Comparison of ENCODE assay signal across 24 mouse cellular contexts in genomic region chr9:88709304-88709703, GRCm38 (mm10). TPM values are rescaled to one million over a fixed set of nuclear protein-coding genes. Genes with fewer than 3 reads are reported as not detected.
DNase-seq lines count a peak whose midpoint lies in the region; ATAC-seq and TF ChIP-seq lines count a peak whose summit lies in the region.
"Had no signal": no experiment of that assay in that cellular context is flagged by ENCODE, and none has a peak within 500 bp of the region (broad histone marks: within the 10 kb centered on the region; RNA-seq: fewer than 3 reads in every experiment).

No protein-coding gene starts in this region.

- peak; percentile 27 for ATAC-seq in megakaryocyte, adult 5-6 weeks (ENCODE audit: poor library complexity, severe bottlenecking)
- ATAC-seq: forebrain, embryonic 13.5 days; forebrain, embryonic 16.5 days; hindbrain, embryonic 16.5 days had no signal

- no peak for TF ChIP-seq POLR2A in liver, adult 2 months (IDR thresholded peaks at IDR 0.05; ENCODE audit: extremely low read depth, insufficient read depth, low read length)
- TF ChIP-seq POLR2A in bone marrow macrophage, adult 2 months (IDR thresholded peaks at IDR 0.05; ENCODE audit: borderline replicate concordance, low read depth, low read length): no peak

- peaks cover 2% of the 10 kb centered on the region; the same call in 1 of the 2 replicates for H3K79me2 ChIP-seq in liver, adult 2 months (ENCODE audit: control insufficient read depth, insufficient read depth, low read length)

- 87% methylated on average over 6 of the region's 6 CpGs for WGBS in liver, adult 2 months

- H3K27ac ChIP-seq in liver, adult 2 months (replicated peaks; ENCODE audit: insufficient read depth, low read depth, low read length): peak overlapping the region; percentile 17; the same call in 1 of the 2 replicates
- H3K27ac ChIP-seq in bone marrow macrophage, adult 2 months (ENCODE audit: insufficient read depth, low read depth, low read length): peak overlapping the region; percentile 91
- H3K27ac ChIP-seq: forebrain, embryonic 10.5 days; forebrain, embryonic 13.5 days; heart, adult 2 months; hindbrain, embryonic 10.5 days; hindbrain, embryonic 13.5 days had no signal

- peak; percentile 11 to 43 for DNase-seq in adrenal gland, adult (ENCODE audit: inconsistent age in 2 of 2, low spot score in 1 of 2)
- DNase-seq in adrenal gland, postnatal 4 days (ENCODE audit: low spot score in 2 of 2): no peak
- DNase-seq in liver, adult 2 months (ENCODE audit: extremely low read depth, low read depth, low spot score): no peak
- no peak for DNase-seq in liver
- no peak for DNase-seq in gastrocnemius, postnatal 36 days
- DNase-seq in neural tube, embryonic 10.5 days (ENCODE audit: extremely low spot score, low spot score): no peak
- DNase-seq: adrenal gland, postnatal 10 days; adrenal gland, postnatal 36 days; cerebellum, adult 18-20 months; cerebellum, adult 9-10 months; cerebellum, postnatal 14 days; gastrocnemius, postnatal 10 days; heart, adult 2 months had no signal

- TF ChIP-seq CTCF in liver, adult 2 months (IDR thresholded peaks at IDR 0.05; ENCODE audit: low read depth, low read length): no peak
- TF ChIP-seq CTCF in bone marrow macrophage, adult 2 months (IDR thresholded peaks at IDR 0.05; ENCODE audit: low read depth, low read length): no peak

- H3K27me3 ChIP-seq in liver, adult 2 months (ENCODE audit: control insufficient read depth, insufficient read depth, low read length): no peaks in the 10 kb centered on the region
- H3K27me3 ChIP-seq: forebrain, embryonic 13.5 days; hindbrain, embryonic 13.5 days had no signal

- H3K9ac ChIP-seq in liver, adult 2 months (ENCODE audit: low read depth, low read length): no peak overlapping the region
- H3K9ac ChIP-seq: forebrain, embryonic 13.5 days; hindbrain, embryonic 13.5 days had no signal

- H3K4me1 ChIP-seq in liver, adult 2 months (ENCODE audit: control insufficient read depth, insufficient read depth, low read length): peaks cover 11% of the 10 kb centered on the region; the same call in 1 of the 2 replicates
- H3K4me1 ChIP-seq in bone marrow macrophage, adult 2 months (ENCODE audit: control insufficient read depth, insufficient read depth, low read length): peaks cover 28% of the 10 kb centered on the region
- H3K4me1 ChIP-seq: forebrain, embryonic 10.5 days; forebrain, embryonic 13.5 days; hindbrain, embryonic 10.5 days; hindbrain, embryonic 13.5 days had no signal

- intact Hi-C loops in gastrocnemius, postnatal 36 days (cut with DNase I): no loop called here

- no peaks in the 10 kb centered on the region for H3K36me3 ChIP-seq in liver, adult 2 months (ENCODE audit: control insufficient read depth, insufficient read depth, low read length)
- H3K36me3 ChIP-seq: forebrain, embryonic 10.5 days; hindbrain, embryonic 10.5 days had no signal

- H3K4me3 ChIP-seq in liver, adult 2 months (ENCODE audit: insufficient read depth, low read depth, low read length): no peak overlapping the region
- peak overlapping the region; percentile 3; the same call in 1 of the 2 replicates for H3K4me3 ChIP-seq in bone marrow macrophage, adult 2 months (ENCODE audit: insufficient read depth, low read length)
- H3K4me3 ChIP-seq: forebrain, embryonic 10.5 days; forebrain, embryonic 13.5 days; heart, adult 2 months; hindbrain, embryonic 10.5 days; hindbrain, embryonic 13.5 days had no signal

RNA-seq across cellular contexts. Expression of gene Mthfsl, which starts 10.8 kb away (rescaled TPM):
- 10 to 100 TPM; 44.5 to 49.2 TPM for total RNA-seq in adrenal gland, postnatal 4 days (2021)
- total RNA-seq in liver, adult 2 months (2014; rRNA removed): 42.1 and 42.3 TPM in 2 replicates
- polyA plus RNA-seq in liver, adult 2 months (2012; rRNA removed): 28.3 and 29.8 TPM in 2 replicates
- 78.7 and 82.6 TPM in 2 replicates for polyA plus RNA-seq in bone marrow macrophage, adult 2 months (2012; ENCODE audit: insufficient read depth, insufficient read length, missing spikeins)
- total RNA-seq in megakaryocyte, adult 5-6 weeks (2015): 61.1 and 73.6 TPM in 2 replicates
- 20.3 and 24.8 TPM in 2 replicates for total RNA-seq in megakaryocyte, adult 5-6 weeks (2017)
- 10 to 100 TPM in 1 of 2 experiments, 1 to 10 TPM in 1; 9.3 to 11.0 TPM for total RNA-seq in gastrocnemius, postnatal 36 days (2021)

RNA-seq across cellular contexts. Expression of gene Bcl2a1d, which starts 22.4 kb away (rescaled TPM):
- total RNA-seq in adrenal gland, postnatal 4 days (2021): 1 to 10 TPM in 1 of 2 experiments, under 1 TPM in 1; 0.87 to 1.2 TPM
- 0.74 and 1.5 TPM in 2 replicates for total RNA-seq in liver, adult 2 months (2014; rRNA removed)
- 0.17 and 0.92 TPM in 2 replicates for polyA plus RNA-seq in liver, adult 2 months (2012; rRNA removed)
- polyA plus RNA-seq in bone marrow macrophage, adult 2 months (2012; ENCODE audit: insufficient read depth, insufficient read length, missing spikeins): 3.8 and 7.0 TPM in 2 replicates
- 3.3 and 3.5 TPM in 2 replicates for total RNA-seq in megakaryocyte, adult 5-6 weeks (2015)
- total RNA-seq in megakaryocyte, adult 5-6 weeks (2017): 5.6 and 8.0 TPM in 2 replicates
- not detected for total RNA-seq in gastrocnemius, postnatal 36 days (2021)
- polyA plus RNA-seq: embryonic facial prominence, embryonic 11.5 days; forebrain, embryonic 10.5 days; forebrain, embryonic 13.5 days; forebrain, embryonic 16.5 days; heart, embryonic 11.5 days; heart, postnatal 0 days; hindbrain, embryonic 13.5 days had no signal

Comparison
In these comparisons a context has a peak if more than half of its experiments do, and no peak if none do; other contexts are left out.
1. DNase-seq: peak in adrenal gland, adult (2 of 2); none in adrenal gland, postnatal 4 days (0 of 2), liver, adult 2 months (single experiment), liver (single experiment), gastrocnemius, postnatal 36 days (0 of 2) and neural tube, embryonic 10.5 days (single experiment).